ENCODE assay signal across 13 mouse cellular contexts in genomic region chr8:34530896-34531679, GRCm38 (mm10).
DNase-seq lines count a peak whose midpoint lies in the region; ATAC-seq and TF ChIP-seq lines count a peak whose summit lies in the region.
"Had no signal": no experiment of that assay in that cellular context is flagged by ENCODE, and none has a peak within 500 bp of the region (broad histone marks: within the 10 kb centered on the region; RNA-seq: fewer than 3 reads in every experiment).

No protein-coding gene starts in this region.

- H3K4me3 ChIP-seq in kidney, embryonic 15.5 days (replicated peaks), result no peak overlapping the region
- no peak overlapping the region for H3K4me3 ChIP-seq in kidney, embryonic 16.5 days (ENCODE audit: low read length)
- no peak overlapping the region for H3K4me3 ChIP-seq in midbrain, postnatal 0 days (ENCODE audit: low read depth, low read length)
- no peak overlapping the region for H3K4me3 ChIP-seq in midbrain, embryonic 13.5 days (replicated peaks)
- no peak overlapping the region for H3K4me3 ChIP-seq in limb, embryonic 14.5 days (replicated peaks; ENCODE audit: low read length)
- no peak overlapping the region for H3K4me3 ChIP-seq in forebrain, postnatal 0 days (ENCODE audit: low read depth, low read length)
- H3K4me3 ChIP-seq: forebrain, embryonic 10.5 days; heart, embryonic 15.5 days; megakaryocyte, embryonic 14.5 days had no signal

- 0 out of 2 replicates have a peak, but pooled peaks have one; percentile 46 for ATAC-seq in kidney, embryonic 15.5 days (replicated peaks; ENCODE audit: low FRiP score)
- ATAC-seq in kidney, embryonic 16.5 days (ENCODE audit: low FRiP score, low TSS enrichment), result no peak
- no peak for ATAC-seq in midbrain, postnatal 0 days (ENCODE audit: low FRiP score)
- no peak for ATAC-seq in midbrain, embryonic 13.5 days
- ATAC-seq in limb, embryonic 14.5 days (ENCODE audit: low FRiP score, low read depth), result peak; percentile 79
- no peak for ATAC-seq in forebrain, postnatal 0 days

- H3K27ac ChIP-seq in kidney, embryonic 15.5 days, result 0 out of 2 replicates have a peak overlapping the region, but pooled peaks have one; percentile 0
- no peak overlapping the region for H3K27ac ChIP-seq in kidney, embryonic 16.5 days (ENCODE audit: low read length)
- H3K27ac ChIP-seq in midbrain, postnatal 0 days (ENCODE audit: low read depth, low read length), result no peak overlapping the region
- no peak overlapping the region for H3K27ac ChIP-seq in midbrain, embryonic 13.5 days
- peak overlapping the region; percentile 58; the same call in 1 of the 2 replicates for H3K27ac ChIP-seq in limb, embryonic 14.5 days (replicated peaks; ENCODE audit: low read depth, low read length)
- H3K27ac ChIP-seq in forebrain, postnatal 0 days (ENCODE audit: low read depth, low read length), result no peak overlapping the region
- H3K27ac ChIP-seq: forebrain, embryonic 10.5 days; heart, embryonic 15.5 days; liver, embryonic 14.5 days had no signal

- no peak for TF ChIP-seq CTCF in midbrain, postnatal 0 days (IDR thresholded peaks at IDR 0.05)
- TF ChIP-seq CTCF in forebrain, postnatal 0 days (IDR thresholded peaks at IDR 0.05; ENCODE audit: low read depth), result no peak

- DNase-seq in midbrain, postnatal 0 days (ENCODE audit: low spot score), result peak; percentile 17
- peak; percentile 55 for DNase-seq in limb, embryonic 14.5 days (ENCODE audit: low spot score)
- no peak for DNase-seq in forebrain, postnatal 0 days
- DNase-seq in heart, adult 8-10 months (ENCODE audit: low spot score), result no peak
- DNase-seq: right cerebral cortex, postnatal 25 days; thymus, adult 18-20 months had no signal

- H3K9me3 ChIP-seq in kidney, embryonic 15.5 days (replicated peaks), result no peaks in the 10 kb centered on the region
- H3K9me3 ChIP-seq in kidney, embryonic 16.5 days (ENCODE audit: low read length), result no peaks in the 10 kb centered on the region
- no peaks in the 10 kb centered on the region for H3K9me3 ChIP-seq in midbrain, postnatal 0 days (ENCODE audit: low read length)
- H3K9me3 ChIP-seq in midbrain, embryonic 13.5 days, result no peaks in the 10 kb centered on the region
- no peaks in the 10 kb centered on the region for H3K9me3 ChIP-seq in limb, embryonic 14.5 days (ENCODE audit: control insufficient read depth, low read length)
- H3K9me3 ChIP-seq in forebrain, postnatal 0 days (ENCODE audit: low read length), result no peaks in the 10 kb centered on the region
- H3K9me3 ChIP-seq: forebrain, embryonic 10.5 days; heart, embryonic 15.5 days had no signal

- H3K27me3 ChIP-seq in kidney, embryonic 15.5 days, result no peaks in the 10 kb centered on the region
- H3K27me3 ChIP-seq in kidney, embryonic 16.5 days (ENCODE audit: insufficient read depth, low read length), result no peaks in the 10 kb centered on the region
- no peaks in the 10 kb centered on the region for H3K27me3 ChIP-seq in midbrain, postnatal 0 days (ENCODE audit: insufficient read depth, low read length)
- no peaks in the 10 kb centered on the region for H3K27me3 ChIP-seq in midbrain, embryonic 13.5 days
- H3K27me3 ChIP-seq in limb, embryonic 14.5 days (ENCODE audit: control insufficient read depth, insufficient read depth, low read length), result no peaks in the 10 kb centered on the region
- H3K27me3 ChIP-seq in forebrain, postnatal 0 days (ENCODE audit: insufficient read depth, low read length), result no peaks in the 10 kb centered on the region
- H3K27me3 ChIP-seq: heart, embryonic 15.5 days; megakaryocyte, embryonic 14.5 days had no signal

- TF ChIP-seq POLR2A in limb, embryonic 14.5 days (IDR thresholded peaks at IDR 0.05; ENCODE audit: borderline replicate concordance, extremely low read depth, insufficient read depth, insufficient read length), result no peak

- no peak overlapping the region for H3K9ac ChIP-seq in kidney, embryonic 15.5 days
- no peak overlapping the region for H3K9ac ChIP-seq in kidney, embryonic 16.5 days (replicated peaks; ENCODE audit: low read length)
- H3K9ac ChIP-seq in midbrain, postnatal 0 days (replicated peaks; ENCODE audit: low read length, poor library complexity, severe bottlenecking), result no peak overlapping the region
- no peak overlapping the region for H3K9ac ChIP-seq in midbrain, embryonic 13.5 days (replicated peaks)
- H3K9ac ChIP-seq in limb, embryonic 14.5 days (ENCODE audit: low read depth, low read length, severe bottlenecking), result no peak overlapping the region
- H3K9ac ChIP-seq in forebrain, postnatal 0 days, result no peak overlapping the region
- H3K9ac ChIP-seq: heart, embryonic 15.5 days; liver, embryonic 14.5 days had no signal

- H3K4me1 ChIP-seq in kidney, embryonic 15.5 days, result peaks cover 6% of the 10 kb centered on the region; the same call in 1 of the 2 replicates
- peaks cover 5% of the 10 kb centered on the region for H3K4me1 ChIP-seq in kidney, embryonic 16.5 days (ENCODE audit: insufficient read depth, low read length)
- H3K4me1 ChIP-seq in midbrain, postnatal 0 days (ENCODE audit: insufficient read depth, low read length), result no peaks in the 10 kb centered on the region
- no peaks in the 10 kb centered on the region for H3K4me1 ChIP-seq in midbrain, embryonic 13.5 days (replicated peaks)
- peaks cover 8% of the 10 kb centered on the region for H3K4me1 ChIP-seq in limb, embryonic 14.5 days (ENCODE audit: control insufficient read depth, insufficient read depth, low read length)
- no peaks in the 10 kb centered on the region for H3K4me1 ChIP-seq in forebrain, postnatal 0 days (ENCODE audit: insufficient read depth)
- H3K4me1 ChIP-seq: forebrain, embryonic 10.5 days had no signal

- no peaks in the 10 kb centered on the region for H3K36me3 ChIP-seq in kidney, embryonic 15.5 days
- H3K36me3 ChIP-seq in kidney, embryonic 16.5 days (ENCODE audit: insufficient read depth, low read length), result no peaks in the 10 kb centered on the region
- H3K36me3 ChIP-seq in midbrain, postnatal 0 days (ENCODE audit: insufficient read depth, low read length), result no peaks in the 10 kb centered on the region
- H3K36me3 ChIP-seq in midbrain, embryonic 13.5 days, result no peaks in the 10 kb centered on the region
- no peaks in the 10 kb centered on the region for H3K36me3 ChIP-seq in limb, embryonic 14.5 days (ENCODE audit: control insufficient read depth, insufficient read depth, low read length)
- H3K36me3 ChIP-seq in forebrain, postnatal 0 days (ENCODE audit: insufficient read depth), result no peaks in the 10 kb centered on the region
- H3K36me3 ChIP-seq: forebrain, embryonic 10.5 days; heart, embryonic 15.5 days had no signal

- WGBS in kidney, embryonic 15.5 days, result 70% methylated on average over 11 of the region's 11 CpGs
- 62% methylated on average over 11 of the region's 11 CpGs for WGBS in kidney, embryonic 16.5 days
- 80% methylated on average over 11 of the region's 11 CpGs for WGBS in midbrain, postnatal 0 days
- 85% methylated on average over 11 of the region's 11 CpGs for WGBS in midbrain, embryonic 13.5 days
- WGBS in limb, embryonic 14.5 days, result 35% methylated on average over 11 of the region's 11 CpGs
- 75% methylated on average over 11 of the region's 11 CpGs for WGBS in forebrain, postnatal 0 days

- no peak overlapping the region for H3K4me2 ChIP-seq in kidney, embryonic 15.5 days
- H3K4me2 ChIP-seq in kidney, embryonic 16.5 days (replicated peaks; ENCODE audit: low read depth, low read length), result no peak overlapping the region
- no peak overlapping the region for H3K4me2 ChIP-seq in midbrain, postnatal 0 days (ENCODE audit: low read depth, low read length, poor library complexity, severe bottlenecking)
- H3K4me2 ChIP-seq in midbrain, embryonic 13.5 days (replicated peaks), result no peak overlapping the region
- peak overlapping the region; percentile 20 for H3K4me2 ChIP-seq in limb, embryonic 14.5 days (replicated peaks; ENCODE audit: low read depth, low read length, severe bottlenecking)
- no peak overlapping the region for H3K4me2 ChIP-seq in forebrain, postnatal 0 days (ENCODE audit: low read depth)
- H3K4me2 ChIP-seq: heart, embryonic 15.5 days had no signal

Comparison
In these comparisons a context has a peak if more than half of its experiments do, and no peak if none do; other contexts are left out.
1. ATAC-seq: peak in kidney, embryonic 15.5 days (single experiment) and limb, embryonic 14.5 days (single experiment); none in kidney, embryonic 16.5 days (single experiment), midbrain, postnatal 0 days (single experiment), midbrain, embryonic 13.5 days (single experiment) and forebrain, postnatal 0 days (single experiment).
2. H3K27ac ChIP-seq: peak in kidney, embryonic 15.5 days (single experiment) and limb, embryonic 14.5 days (single experiment); none in kidney, embryonic 16.5 days (single experiment), midbrain, postnatal 0 days (single experiment), midbrain, embryonic 13.5 days (single experiment) and forebrain, postnatal 0 days (single experiment).
3. DNase-seq: peak in midbrain, postnatal 0 days (single experiment) and limb, embryonic 14.5 days (single experiment); none in forebrain, postnatal 0 days (single experiment) and heart, adult 8-10 months (single experiment).